Mouse (Mus musculus) heart, adult 2 months (tissue): ENCODE data around the gene Sdad1. TPM values are rescaled to one million over a fixed set of nuclear protein-coding genes. Genes with fewer than 3 reads are reported as not detected.
"Not testable (repeated sequence)": the region's sequence is repeated elsewhere in the genome, so short reads cannot be mapped to it uniquely, and the experiment has no call there.

Source experiments
- DNase-seq, 2 experiments: peaks; one replicate each; pipeline ENCODE4 v3.0.0; 2021
- H3K27ac ChIP-seq: fragments of 200-600 bp; 2 replicates; pipeline ENCODE4 v1.8.1; 2022
- H3K27me3 ChIP-seq: fragments of 200-500 bp; 2 replicates; pipeline ENCODE4 v1.6.1; 2012; ENCODE audit warnings: mild to moderate bottlenecking, low read length, inconsistent platforms, mixed read lengths; ENCODE audit not compliant: control insufficient read depth, insufficient read depth
- H3K36me3 ChIP-seq: fragments of 200-500 bp; 2 replicates; pipeline ENCODE4 v1.6.1; 2012; ENCODE audit warnings: low read length, inconsistent platforms; ENCODE audit not compliant: control insufficient read depth, insufficient read depth
- H3K4me1 ChIP-seq: fragments of 200-500 bp; 2 replicates; pipeline ENCODE4 v1.6.1; 2011; ENCODE audit warnings: low read length; ENCODE audit not compliant: control insufficient read depth, insufficient read depth
- H3K4me3 ChIP-seq: fragments of 200-600 bp; 2 replicates; pipeline ENCODE4 v1.8.1; 2022
- H3K79me2 ChIP-seq: fragments of 200-500 bp; replicated peaks from 2 replicates; pipeline ENCODE4 v1.6.1; 2012; ENCODE audit warnings: mild to moderate bottlenecking, inconsistent platforms, low read length, moderate library complexity, mixed read lengths; ENCODE audit not compliant: control insufficient read depth, insufficient read depth
- H3K9ac ChIP-seq: fragments of 200-500 bp; 2 replicates; pipeline ENCODE4 v1.6.1; 2012; ENCODE audit warnings: low read depth, mild to moderate bottlenecking, control low read depth, inconsistent platforms, low read length, mixed read lengths
- CTCF ChIP-seq: fragments of 200-600 bp; IDR thresholded peaks from 2 replicates; pipeline ENCODE4 v1.8.1; 2022; ENCODE audit warnings: antibody characterized with exemption, mild to moderate bottlenecking, moderate library complexity
- EP300 ChIP-seq: fragments of 200-500 bp; IDR thresholded peaks from 2 replicates; pipeline ENCODE4 v1.6.1; 2011; ENCODE audit warnings: low read depth, low read length, control low read depth; ENCODE audit not compliant: insufficient read depth
- POLR2A ChIP-seq: fragments of 200-500 bp; IDR thresholded peaks from 2 replicates; pipeline ENCODE4 v1.6.1; 2011; ENCODE audit warnings: mild to moderate bottlenecking, low read depth, low read length, control low read depth; ENCODE audit not compliant: insufficient read depth
- WGBS: fragments of 180-500 bp; shearing (Covaris S2); methylation state at CpG from one replicate; pipeline ENCODE4 v1.1.7; 2018; 5-methylcytosine and 5-hydroxymethylcytosine counted together
- intact Hi-C: fragments of 180-260 bp; cut with DNase I; formaldehyde crosslinking; loops from one replicate; pipeline ENCODE4 v1.15.1; 2025
- long read RNA-seq: library from polyadenylated mRNA; stranded (forward); transcript quantifications from one replicate; pipeline ENCODE4 v2.0.0, GENCODE M21; 2021
- polyA plus RNA-seq: library from polyadenylated mRNA; depleted of rRNA; stranded (reverse); fragments of >200 nt; gene quantifications from 2 replicates; pipeline ENCODE4 v1.2.3, GENCODE M21; 2012; rRNA removed
- total RNA-seq, 2 experiments: library from RNA; stranded (reverse); gene quantifications; 2 replicates each; pipeline ENCODE4 v1.2.3; 2021

The Sdad1 gene
- total RNA-seq (10 to 100 TPM; 10.9 TPM), polyA plus RNA-seq (6.1 and 7.0 TPM in 2 replicates)
- long read RNA-seq, full-length matches to known transcripts = 2 of 3 reads
- long read RNA-seq, partial matches to known transcripts = 0 of 3 reads
- long read RNA-seq, other reads (novel, unspliced or antisense) = 1 of 3 reads

DNA sequence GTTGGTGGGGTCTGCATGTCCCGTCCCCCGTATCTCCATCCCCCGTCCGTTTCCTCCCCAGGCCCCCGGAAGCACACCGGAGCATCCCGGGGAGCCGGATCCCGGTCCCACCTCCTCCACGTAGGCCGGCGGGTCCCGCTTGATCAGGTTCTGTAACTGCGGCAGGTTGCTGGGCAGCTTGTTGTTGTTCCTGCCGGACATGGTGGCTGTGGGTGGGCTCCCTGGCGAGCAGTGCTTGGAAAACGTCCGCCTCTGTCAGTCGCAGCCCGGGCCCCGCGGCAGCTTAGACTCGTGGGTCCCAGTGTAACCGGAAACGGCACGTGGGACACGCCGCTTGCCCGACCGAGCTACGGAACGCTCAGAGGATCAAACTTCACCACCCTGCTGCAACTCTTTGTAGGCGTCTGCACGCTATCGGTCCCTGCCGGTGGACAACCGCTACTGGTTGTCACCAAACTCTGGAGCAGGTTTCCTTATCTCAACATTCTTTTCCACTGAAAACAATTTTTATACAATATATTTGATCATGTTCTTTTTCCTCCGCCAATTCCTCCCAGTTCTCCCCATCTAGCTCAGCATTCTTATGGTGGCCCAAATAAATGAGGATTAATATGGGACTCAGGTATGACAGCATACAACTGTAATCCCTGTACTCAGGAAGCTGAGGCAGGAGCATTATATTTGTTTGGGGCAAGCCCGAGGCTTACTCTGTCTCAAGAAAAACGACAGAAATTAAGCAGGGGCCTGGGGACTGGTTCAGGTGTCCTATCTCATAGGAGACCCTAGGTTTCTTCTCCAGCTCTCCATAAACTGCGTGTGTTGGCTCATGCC, at the start of gene Sdad1:
TSS of gene Sdad1 (minus strand) at position 799 of the 831 bp plus-strand sequence.
- WGBS = 2% methylated on average over 41 of the region's 41 CpGs
- Histone ChIP-seq H3K4me1 (peaks cover 6% of the 10 kb centered on the region), H3K36me3 (no peaks in the 10 kb centered on the region), H3K27me3 (no peaks in the 10 kb centered on the region), H3K9ac (peak within 1 kb of the TSS; percentile 84), H3K79me2 (no peaks in the 10 kb centered on the region), H3K4me3 (peak within 1 kb of the TSS; percentile 92), H3K27ac (peak within 1 kb of the TSS; percentile 78)
- peak; percentile 93 to 94 for DNase-seq
- 0 out of 2 replicates have a peak, but pooled peaks have one; percentile 42 for TF ChIP-seq POLR2A
- peak; percentile 92 for TF ChIP-seq EP300
- peak; percentile 86 for TF ChIP-seq CTCF
- intact Hi-C loops = loop anchor here (2.0 to 10.0 kb wide), 3 partner anchors 31 to 115 kb away; partner anchors contain the start of gene Naaa

DNA sequence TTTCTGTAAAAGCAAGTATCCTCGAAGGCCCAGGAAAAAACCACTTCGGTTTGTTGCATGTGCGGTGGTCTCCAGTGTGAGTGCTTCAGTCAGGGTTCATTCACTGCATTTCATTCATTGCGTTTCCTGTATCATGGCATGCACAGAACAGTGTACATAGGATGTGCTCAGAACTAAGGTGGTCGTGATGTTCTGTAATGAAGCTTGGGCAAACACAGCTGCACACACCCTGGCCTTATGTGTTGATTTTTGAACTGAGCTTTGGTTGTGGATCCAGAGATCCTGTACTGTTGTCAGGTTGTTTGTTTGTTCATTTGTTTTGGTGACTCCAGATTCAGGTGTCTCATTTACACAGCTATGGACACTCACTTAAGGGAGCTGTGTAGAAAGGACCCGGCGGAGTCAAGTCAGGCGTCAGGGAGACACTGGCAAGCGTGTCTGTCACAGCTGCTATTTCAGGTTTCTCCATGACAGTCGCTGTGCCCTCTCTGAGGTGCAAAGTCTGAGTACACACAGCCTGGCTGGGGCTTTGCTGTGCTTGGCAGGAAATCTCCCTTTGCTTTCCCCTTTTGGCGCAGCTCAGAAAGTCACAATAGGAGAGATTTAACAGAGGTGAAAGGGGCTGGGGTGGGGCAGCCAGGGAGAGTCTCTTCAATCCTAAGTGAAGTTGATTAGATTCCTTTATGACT, 48.6 kb upstream of the Sdad1 start:
- H3K9ac ChIP-seq = no peak overlapping the region
- no peaks in the 10 kb centered on the region; the same call in 1 of the 2 replicates for H3K4me1 ChIP-seq
- H3K27ac ChIP-seq = no peak overlapping the region; the same call in 1 of the 2 replicates
- peak in 1 of 2 experiments; percentile 52 for DNase-seq
- intact Hi-C loops = no loop called here
- H3K4me3 ChIP-seq = no peak overlapping the region
- WGBS = 57% methylated on average over 11 of the region's 11 CpGs
- H3K79me2 ChIP-seq = no peaks in the 10 kb centered on the region
- H3K27me3 ChIP-seq = no peaks in the 10 kb centered on the region
- TF ChIP-seq POLR2A (no peak), CTCF (peak; percentile 27; the same call in 1 of the 2 replicates), EP300 (no peak)
- no peaks in the 10 kb centered on the region for H3K36me3 ChIP-seq

DNA sequence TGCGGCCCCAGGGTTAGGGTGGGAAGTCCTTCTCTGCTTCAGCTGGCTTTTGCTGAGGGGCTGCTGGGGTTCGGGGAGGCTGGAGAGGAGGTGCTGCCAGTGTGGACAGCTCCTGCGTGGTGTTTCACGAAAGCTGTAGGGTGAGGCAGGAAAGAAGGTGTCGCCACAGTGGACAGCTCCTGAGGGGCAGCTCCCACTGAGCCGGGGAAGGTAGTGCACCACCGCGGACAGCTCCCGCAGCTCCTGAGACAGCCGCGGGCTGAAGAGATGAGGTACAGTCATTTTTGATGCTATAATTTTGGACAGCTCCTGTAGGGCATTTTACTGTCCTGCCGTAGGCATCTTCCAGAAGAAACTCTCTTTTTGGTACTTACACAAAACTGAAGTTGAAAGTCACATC, 47.8 kb upstream of the Sdad1 start:
- no peak overlapping the region for H3K27ac ChIP-seq

DNA sequence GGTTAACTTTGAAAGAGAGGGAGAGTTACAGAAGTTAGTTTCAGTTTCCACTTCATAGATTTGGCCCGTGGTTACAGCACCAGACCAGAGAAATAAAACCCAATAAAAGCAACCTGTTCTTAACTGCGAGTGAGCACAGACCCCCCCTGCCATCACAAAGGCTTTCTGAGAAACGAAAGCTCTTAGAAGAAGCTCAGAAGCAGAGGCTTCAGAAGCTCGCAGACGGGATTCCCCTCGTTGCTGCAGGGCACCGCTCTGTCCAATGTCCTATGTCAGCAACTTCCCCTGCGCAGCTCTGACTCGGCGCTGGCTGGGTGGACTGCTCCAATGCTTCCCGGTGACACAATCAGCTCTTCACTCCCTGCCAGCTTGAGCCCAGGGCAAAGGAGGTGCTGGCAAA, 43.2 kb upstream of the Sdad1 start:
- peak overlapping the region; percentile 78 for H3K27ac ChIP-seq

More for the DNA sequence above, 47.8 kb upstream of the Sdad1 start:
- no peak for DNase-seq
- Histone ChIP-seq H3K4me1 (peaks cover under 1% of the 10 kb centered on the region), H3K9ac (no peak overlapping the region), H3K4me3 (no peak overlapping the region), H3K27me3 (no peaks in the 10 kb centered on the region), H3K36me3 (no peaks in the 10 kb centered on the region), H3K79me2 (no peaks in the 10 kb centered on the region)
- intact Hi-C loops = no loop called here
- 16% methylated on average over 12 of the region's 12 CpGs for WGBS
- TF ChIP-seq CTCF (no peak), EP300 (no peak), POLR2A (no peak)

DNA sequence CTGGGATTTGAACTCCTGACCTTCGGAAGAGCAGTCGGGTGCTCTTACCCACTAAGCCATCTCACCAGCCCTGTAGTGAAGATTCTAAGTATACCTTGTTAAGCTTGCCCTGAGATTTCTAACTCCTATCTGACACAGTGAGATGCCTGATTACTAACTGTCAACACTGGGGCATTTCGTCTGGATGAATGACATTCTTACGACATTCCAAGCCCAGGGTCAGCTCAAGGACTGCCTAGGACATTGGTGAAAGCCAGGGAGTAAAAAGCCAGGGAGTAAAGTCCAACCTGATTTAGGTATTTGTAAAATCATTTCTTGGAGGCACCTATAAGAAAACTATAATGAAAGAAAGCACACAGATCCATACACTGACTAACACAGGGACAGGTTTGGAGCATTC, 42.4 kb upstream of the Sdad1 start:
- not testable (repeated sequence) for H3K27ac ChIP-seq, H3K4me3 ChIP-seq, DNase-seq, H3K79me2 ChIP-seq, H3K27me3 ChIP-seq, H3K9ac ChIP-seq, H3K36me3 ChIP-seq, H3K4me1 ChIP-seq
- WGBS = 71% methylated on average over 4 of the region's 4 CpGs
- intact Hi-C loops = loop anchor here (5.0 kb wide), 1 partner anchor 40 kb away; the partner anchor contains the start of gene Sdad1

More for the DNA sequence above, 43.2 kb upstream of the Sdad1 start:
- H3K36me3 ChIP-seq = no peaks in the 10 kb centered on the region
- 11% methylated on average over 11 of the region's 11 CpGs for WGBS
- peak overlapping the region; percentile 54; the same call in 1 of the 2 replicates for H3K9ac ChIP-seq
- peak; percentile 70 to 80 for DNase-seq
- peaks cover 7% of the 10 kb centered on the region for H3K4me1 ChIP-seq
- intact Hi-C loops = loop anchor here (5.0 kb wide), 1 partner anchor 41 kb away; the partner anchor contains the start of gene Sdad1
- TF ChIP-seq CTCF (no peak), POLR2A (peak; percentile 44; the same call in 1 of the 2 replicates), EP300 (0 out of 2 replicates have a peak, but pooled peaks have one; percentile 14)
- peak overlapping the region; percentile 63 for H3K4me3 ChIP-seq
- no peaks in the 10 kb centered on the region for H3K79me2 ChIP-seq
- H3K27me3 ChIP-seq = no peaks in the 10 kb centered on the region
